Mouse (Mus musculus) urinary bladder, postnatal 4 days (tissue): ENCODE measurements around the gene Ifi211.
"Not testable (repeated sequence)": the region's sequence is repeated elsewhere in the genome, so short reads cannot be mapped to it uniquely, and the experiment has no call there.

ENCODE experiments used
- DNase-seq, 2 experiments: peaks; one replicate each; pipeline ENCODE4 v3.0.0; 2021 to 2022; ENCODE audit warnings: low spot score in 2 of 2

The Ifi211 gene

GRCm38 (mm10) chr1:173879225-173879987 is 33.4 kb downstream of the Ifi211 start:
- DNase-seq: not testable (repeated sequence)

- not testable (repeated sequence) for DNase-seq
Measured at GRCm38 (mm10) chr1:173878264-173878663, 34.6 kb downstream of the Ifi211 start.

- DNase-seq: not testable (repeated sequence)
Measured at GRCm38 (mm10) chr1:173877125-173877524, 35.7 kb downstream of the Ifi211 start.

- DNase-seq: not testable (repeated sequence)
Measured at GRCm38 (mm10) chr1:173868586-173868985, 44.3 kb downstream of the Ifi211 start.

- no peak for DNase-seq
Measured at GRCm38 (mm10) chr1:173866504-173866903, 46.3 kb downstream of the Ifi211 start.

- DNase-seq: not testable (repeated sequence)
Measured at GRCm38 (mm10) chr1:173853711-173854110, 59.1 kb downstream of the Ifi211 start.

- not testable (repeated sequence) for DNase-seq
Measured at GRCm38 (mm10) chr1:173852853-173853252, 60.0 kb downstream of the Ifi211 start.
